Mouse (Mus musculus) cerebellum, postnatal 36 days (tissue): ENCODE measurements around the gene Ccdc155.
A peak's percentile ranks its signal among the peaks of the same experiment; 100 is the strongest.

Experiments used
- DNase-seq, 2 experiments: peaks; one replicate each; pipeline ENCODE4 v3.0.0; 2021 to 2022; ENCODE audit warnings: mixed read lengths in 2 of 2

The Ccdc155 gene

GRCm38 (mm10) chr7:45141319-45141718 lies 63.4 kb downstream of the Ccdc155 start:
- no peak for DNase-seq

GRCm38 (mm10) chr7:45139904-45140723 lies 64.6 kb downstream of the Ccdc155 start:
- DNase-seq = no peak

GRCm38 (mm10) chr7:45138403-45138802 lies 66.3 kb downstream of the Ccdc155 start:
- DNase-seq = no peak

- DNase-seq = no peak
These were observed 67.3 kb downstream of the Ccdc155 start for GRCm38 (mm10) chr7:45137171-45138006.

- DNase-seq = peak; percentile 89 to 93
These were observed 68.6 kb downstream of the Ccdc155 start, which contains the start of the genes Gm45713 and Flt3l for GRCm38 (mm10) chr7:45135993-45136567. Gene Gm45713, minus strand, starts transcription at chr7:45136231. Gene Flt3l, minus strand, starts transcription at chr7:45136432.

- no peak for DNase-seq
These were observed 69.3 kb downstream of the Ccdc155 start for GRCm38 (mm10) chr7:45135370-45135769.

GRCm38 (mm10) chr7:45134544-45135026 lies 70.1 kb downstream of the Ccdc155 start:
- DNase-seq = no peak
